Mouse (Mus musculus) hindbrain, embryonic 11.5 days (tissue): ENCODE data around the gene Wrap73. TPM values are rescaled to one million over a fixed set of nuclear protein-coding genes. Genes with fewer than 3 reads are reported as not detected.

Experiments
- ATAC-seq: fragments of 200-750 bp; cut with Nextera tagmentation; 2 replicates; pipeline ENCODE4 v1.8.0; 2017; ENCODE audit warnings: mild to moderate bottlenecking, moderate TSS enrichment, moderate library complexity; ENCODE audit not compliant: low FRiP score
- DNase-seq: peaks from one replicate; pipeline ENCODE4 v3.0.0-alpha.2; 2015; ENCODE audit warnings: low spot score
- H3K27ac ChIP-seq: fragments of 300-500 bp; sonication (generic); 2 replicates; pipeline ENCODE4 v1.5.1; 2014; ENCODE audit warnings: mild to moderate bottlenecking, low read depth, low read length
- H3K27me3 ChIP-seq: fragments of 300-500 bp; sonication (generic); 2 replicates; pipeline ENCODE4 v1.6.1; 2014; ENCODE audit warnings: mild to moderate bottlenecking, low read length, moderate library complexity, mixed read lengths; ENCODE audit not compliant: control insufficient read depth, insufficient read depth
- H3K36me3 ChIP-seq: fragments of 300-500 bp; sonication (generic); 2 replicates; pipeline ENCODE4 v1.6.1; 2014; ENCODE audit warnings: mild to moderate bottlenecking, low read length, moderate library complexity, mixed read lengths; ENCODE audit not compliant: control insufficient read depth, insufficient read depth
- H3K4me1 ChIP-seq: fragments of 300-500 bp; sonication (generic); replicated peaks from 2 replicates; pipeline ENCODE4 v1.6.1; 2014; ENCODE audit warnings: low read length, mixed read lengths; ENCODE audit not compliant: control insufficient read depth, insufficient read depth
- H3K4me2 ChIP-seq: fragments of 300-500 bp; sonication (generic); replicated peaks from 2 replicates; pipeline ENCODE4 v1.6.1; 2014; ENCODE audit warnings: mild to moderate bottlenecking, low read depth, low read length
- H3K4me3 ChIP-seq: fragments of 300-500 bp; sonication (generic); 2 replicates; pipeline ENCODE4 v1.5.1; 2014; ENCODE audit warnings: low read depth, low read length
- H3K9ac ChIP-seq: fragments of 300-500 bp; sonication (generic); 2 replicates; pipeline ENCODE4 v1.6.1; 2014; ENCODE audit warnings: low read depth, low read length
- H3K9me3 ChIP-seq: fragments of 300-500 bp; sonication (generic); 2 replicates; pipeline ENCODE4 v1.6.1; 2016; ENCODE audit warnings: low read length; ENCODE audit not compliant: control insufficient read depth
- WGBS: fragments of 180-500 bp; shearing (Covaris S2); extraction: QIAGEN DNeasy Blood & Tissue Kit; methylation state at CpG from one replicate; pipeline ENCODE4 v1.1.7; 2014; 5-methylcytosine and 5-hydroxymethylcytosine counted together
- polyA plus RNA-seq: library from polyadenylated mRNA; unstranded; fragments of >200 nt; fragmentation: Nextera tagmentation; extraction: Ambion mirVana; gene quantifications from 2 replicates; pipeline ENCODE4 v1.2.1, GENCODE M21; 2014

The Wrap73 gene
- polyA plus RNA-seq, 1 experiment from 2014 or later: 45.9 TPM

GRCm38 (mm10) chr4:154181001-154181400, 38.8 kb downstream of the Wrap73 start:
- Histone ChIP-seq H3K36me3 (no peaks in the 10 kb centered on the region), H3K4me2 (no peak overlapping the region), H3K27ac (no peak overlapping the region), H3K27me3 (no peaks in the 10 kb centered on the region), H3K9me3 (no peaks in the 10 kb centered on the region), H3K4me1 (no peaks in the 10 kb centered on the region), H3K9ac (no peak overlapping the region), H3K4me3 (no peak overlapping the region)
- WGBS: 94% methylated on average over 7 of the region's 7 CpGs
- ATAC-seq (no peak), DNase-seq (no peak)

GRCm38 (mm10) chr4:154183566-154183965, 41.4 kb downstream of the Wrap73 start:
- no peak overlapping the region for H3K9ac ChIP-seq
- H3K27me3 ChIP-seq: no peaks in the 10 kb centered on the region
- 81% methylated on average over 5 of the region's 5 CpGs for WGBS
- no peak for ATAC-seq
- no peaks in the 10 kb centered on the region for H3K9me3 ChIP-seq
- H3K4me2 ChIP-seq: no peak overlapping the region
- no peaks in the 10 kb centered on the region for H3K36me3 ChIP-seq
- H3K4me3 ChIP-seq: no peak overlapping the region
- DNase-seq: no peak
- no peaks in the 10 kb centered on the region for H3K4me1 ChIP-seq
- H3K27ac ChIP-seq: no peak overlapping the region

- H3K9me3 ChIP-seq: no peaks in the 10 kb centered on the region
- H3K27ac ChIP-seq: no peak overlapping the region
- H3K27me3 ChIP-seq: no peaks in the 10 kb centered on the region
- ATAC-seq: no peak
- DNase-seq: no peak
- H3K4me2 ChIP-seq: no peak overlapping the region
- H3K4me3 ChIP-seq: no peak overlapping the region
- no peaks in the 10 kb centered on the region for H3K36me3 ChIP-seq
- no peak overlapping the region for H3K9ac ChIP-seq
- no peaks in the 10 kb centered on the region for H3K4me1 ChIP-seq
- 70% methylated on average over 5 of the region's 5 CpGs for WGBS
These were observed 42.8 kb downstream of the Wrap73 start for GRCm38 (mm10) chr4:154185001-154185400.

GRCm38 (mm10) chr4:154186002-154186537, 43.9 kb downstream of the Wrap73 start:
- Histone ChIP-seq H3K36me3 (no peaks in the 10 kb centered on the region), H3K9ac (no peak overlapping the region), H3K4me1 (no peaks in the 10 kb centered on the region), H3K27me3 (no peaks in the 10 kb centered on the region), H3K9me3 (no peaks in the 10 kb centered on the region), H3K4me2 (no peak overlapping the region), H3K4me3 (no peak overlapping the region), H3K27ac (no peak overlapping the region)
- WGBS: 81% methylated on average over 11 of the region's 11 CpGs
- no peak for DNase-seq
- no peak for ATAC-seq

- H3K9ac ChIP-seq: no peak overlapping the region
- no peak overlapping the region for H3K4me3 ChIP-seq
- H3K9me3 ChIP-seq: no peaks in the 10 kb centered on the region
- no peak overlapping the region for H3K4me2 ChIP-seq
- H3K27ac ChIP-seq: no peak overlapping the region
- no peaks in the 10 kb centered on the region for H3K27me3 ChIP-seq
- no peak for DNase-seq
- no peaks in the 10 kb centered on the region for H3K36me3 ChIP-seq
- no peak for ATAC-seq
- no peaks in the 10 kb centered on the region for H3K4me1 ChIP-seq
- WGBS: 70% methylated on average over 8 of the region's 8 CpGs
These were observed 46.8 kb downstream of the Wrap73 start for GRCm38 (mm10) chr4:154188948-154189347.

GRCm38 (mm10) chr4:154197961-154198360, 55.8 kb downstream of the Wrap73 start:
- no peaks in the 10 kb centered on the region for H3K27me3 ChIP-seq
- no peak overlapping the region for H3K4me2 ChIP-seq
- H3K4me3 ChIP-seq: no peak overlapping the region
- WGBS: 37% methylated on average over 6 of the region's 6 CpGs
- H3K27ac ChIP-seq: peak overlapping the region; percentile 72
- H3K36me3 ChIP-seq: no peaks in the 10 kb centered on the region
- H3K9ac ChIP-seq: peak overlapping the region; percentile 27; the same call in 1 of the 2 replicates
- no peaks in the 10 kb centered on the region for H3K9me3 ChIP-seq
- DNase-seq (peak; percentile 24), ATAC-seq (peak; percentile 10; the same call in 1 of the 2 replicates)
- H3K4me1 ChIP-seq: peaks cover 17% of the 10 kb centered on the region

- H3K4me3 ChIP-seq: no peak overlapping the region
- DNase-seq (peak; percentile 58), ATAC-seq (peak; percentile 67)
- peaks cover 17% of the 10 kb centered on the region for H3K4me1 ChIP-seq
- H3K36me3 ChIP-seq: no peaks in the 10 kb centered on the region
- H3K9ac ChIP-seq: peak overlapping the region; percentile 50
- H3K4me2 ChIP-seq: 0 out of 2 replicates have a peak overlapping the region, but pooled peaks have one; percentile 19
- peak overlapping the region; percentile 72 for H3K27ac ChIP-seq
- H3K9me3 ChIP-seq: no peaks in the 10 kb centered on the region
- WGBS: 21% methylated on average over 7 of the region's 7 CpGs
- H3K27me3 ChIP-seq: no peaks in the 10 kb centered on the region
These were observed 56.3 kb downstream of the Wrap73 start for GRCm38 (mm10) chr4:154198377-154198961.

GRCm38 (mm10) chr4:154201511-154201910, 59.3 kb downstream of the Wrap73 start:
- H3K4me3 ChIP-seq: no peak overlapping the region
- H3K36me3 ChIP-seq: no peaks in the 10 kb centered on the region
- 55% methylated on average over 5 of the region's 5 CpGs for WGBS
- no peaks in the 10 kb centered on the region for H3K9me3 ChIP-seq
- H3K27ac ChIP-seq: no peak overlapping the region
- peaks cover 17% of the 10 kb centered on the region for H3K4me1 ChIP-seq
- no peaks in the 10 kb centered on the region for H3K27me3 ChIP-seq
- DNase-seq (no peak), ATAC-seq (no peak)
- H3K4me2 ChIP-seq: no peak overlapping the region
- no peak overlapping the region for H3K9ac ChIP-seq

- H3K27me3 ChIP-seq: no peaks in the 10 kb centered on the region
These were observed 62.4 kb downstream of the Wrap73 start for GRCm38 (mm10) chr4:154204532-154204931.

More at GRCm38 (mm10) chr4:154204532-154204931, 62.4 kb downstream of the Wrap73 start:
- WGBS: 84% methylated on average over 7 of the region's 7 CpGs
- no peaks in the 10 kb centered on the region for H3K9me3 ChIP-seq
- ATAC-seq (no peak), DNase-seq (no peak)
- H3K27ac ChIP-seq: no peak overlapping the region
- H3K4me1 ChIP-seq: no peaks in the 10 kb centered on the region; the same call in 1 of the 2 replicates
- H3K4me2 ChIP-seq: no peak overlapping the region
- H3K4me3 ChIP-seq: no peak overlapping the region
- H3K36me3 ChIP-seq: no peaks in the 10 kb centered on the region
- no peak overlapping the region for H3K9ac ChIP-seq
